Comparison of ENCODE assay signal across 18 mouse cellular contexts in the genomic region with DNA sequence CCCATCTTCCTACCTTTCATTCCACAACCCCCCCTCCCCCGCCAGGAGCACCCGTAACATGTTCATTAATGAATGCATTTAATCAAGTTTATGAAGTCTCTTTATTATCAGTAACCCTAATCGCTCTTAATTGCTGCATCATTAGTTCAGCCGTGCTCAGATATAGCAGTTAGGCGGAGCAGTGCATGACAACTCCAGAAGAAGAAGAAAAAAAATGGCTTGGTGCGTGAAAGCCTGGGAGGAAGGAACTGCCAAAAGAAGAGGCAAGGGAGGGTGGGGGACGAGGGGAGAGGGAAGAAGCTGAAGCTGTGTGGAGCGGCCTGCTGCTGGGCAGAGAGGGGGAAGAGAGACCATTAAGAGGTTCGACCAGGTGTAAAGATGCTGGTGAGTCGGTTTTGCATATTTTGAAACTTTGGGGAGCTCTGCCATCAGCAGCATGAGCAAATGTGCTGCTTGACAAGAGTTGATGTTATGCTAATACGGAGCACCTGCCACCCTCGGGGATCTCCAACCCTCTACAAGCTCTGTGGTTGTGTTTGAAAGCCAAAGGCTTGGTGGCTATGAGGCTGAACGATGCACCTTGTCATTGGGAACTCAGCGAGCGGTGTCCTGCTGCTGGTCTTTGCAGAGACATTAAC.
"Had no signal": no experiment of that assay in that cellular context is flagged by ENCODE, and none has a peak within 500 bp of the region (broad histone marks: within the 10 kb centered on the region; RNA-seq: fewer than 3 reads in every experiment).

No protein-coding gene starts in this region.

- H3K27ac ChIP-seq: layer of hippocampus, adult 2 months; limb, embryonic 15.5 days; liver, embryonic 14.5 days; macrophage; midbrain, embryonic 12.5 days; midbrain, embryonic 15.5 days; neural tube, embryonic 13.5 days had no signal

- H3K36me3 ChIP-seq: limb, embryonic 15.5 days; midbrain, embryonic 12.5 days; midbrain, embryonic 15.5 days; neural tube, embryonic 13.5 days had no signal

- H3K9me3 ChIP-seq: limb, embryonic 15.5 days; midbrain, embryonic 12.5 days; midbrain, embryonic 15.5 days had no signal

- H3K4me1 ChIP-seq: midbrain, embryonic 12.5 days; midbrain, embryonic 15.5 days had no signal

- H3K4me3 ChIP-seq: layer of hippocampus, adult 2 months; limb, embryonic 15.5 days; midbrain, embryonic 12.5 days; midbrain, embryonic 15.5 days; neural tube, embryonic 13.5 days had no signal

- DNase-seq: kidney, adult 8-10 months; kidney, postnatal 25 days; layer of hippocampus, adult 9-11 months; liver, postnatal 0 days; lung, embryonic 14.5 days; right cerebral cortex, postnatal 25 days; spleen, adult 18-20 months; thymus, adult 18-20 months; thymus, postnatal 36 days had no signal

- H3K4me2 ChIP-seq: limb, embryonic 15.5 days; liver, embryonic 11.5 days; lung, embryonic 14.5 days; midbrain, embryonic 12.5 days; midbrain, embryonic 15.5 days; neural tube, embryonic 13.5 days had no signal

- H3K27me3 ChIP-seq: limb, embryonic 15.5 days; midbrain, embryonic 12.5 days; midbrain, embryonic 15.5 days; neural tube, embryonic 13.5 days had no signal

- ATAC-seq: liver, postnatal 0 days; lung, postnatal 0 days; midbrain, embryonic 15.5 days had no signal

- H3K9ac ChIP-seq: limb, embryonic 15.5 days; liver, embryonic 14.5 days; liver, postnatal 0 days; lung, embryonic 14.5 days; midbrain, embryonic 12.5 days; midbrain, embryonic 15.5 days; neural tube, embryonic 13.5 days had no signal
